Mouse (Mus musculus) cerebellum, postnatal 25 days (tissue): ENCODE data around the gene Plcxd1.
"Not testable (repeated sequence)": the region's sequence is repeated elsewhere in the genome, so short reads cannot be mapped to it uniquely, and the experiment has no call there.

ENCODE experiments used
- DNase-seq, 2 experiments: peaks; one replicate each; pipeline ENCODE4 v3.0.0; 2021; ENCODE audit warnings: mixed read lengths in 2 of 2

Plcxd1 gene

DNA sequence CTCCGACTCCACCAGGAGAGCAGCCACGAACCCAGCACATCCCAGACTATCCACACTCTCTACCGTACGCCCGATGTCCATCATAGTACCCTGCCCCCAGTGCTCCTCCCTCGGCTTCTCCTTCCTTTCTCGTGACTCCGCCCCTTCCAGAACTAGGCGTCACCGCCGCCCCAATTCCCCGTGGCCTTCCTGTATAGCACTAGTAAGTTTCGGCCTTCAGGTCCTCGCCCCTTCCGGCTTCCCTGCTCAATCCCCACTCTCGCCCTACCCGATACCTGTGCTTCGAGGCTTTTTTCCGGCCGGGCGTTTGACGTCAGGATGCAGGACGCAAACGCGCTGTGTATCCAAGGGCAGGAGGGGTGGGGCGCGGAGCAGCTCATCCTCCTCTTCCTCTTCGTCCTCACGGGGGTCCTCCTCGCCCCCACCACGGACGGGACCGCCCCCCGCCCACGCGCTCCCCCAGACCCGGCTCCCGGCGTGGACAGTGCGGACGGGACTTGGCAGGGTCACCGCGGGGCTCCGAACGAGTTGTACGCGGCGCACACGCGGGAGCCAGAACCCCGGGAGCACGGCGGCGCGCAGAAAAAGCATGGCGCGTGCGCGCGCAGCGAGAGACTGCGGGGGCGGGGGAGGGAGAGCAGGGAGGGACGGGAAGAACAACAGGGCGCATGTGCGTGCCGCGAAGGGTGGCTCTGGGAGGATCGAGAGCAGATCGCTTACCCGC, 8.0 kb downstream of the Plcxd1 start, which contains the start of gene Gtpbp6:
Gene Gtpbp6, minus strand, starts transcription at position 617 of the 724 bp plus-strand sequence.
- peak; percentile 96 to 97 for DNase-seq

DNA sequence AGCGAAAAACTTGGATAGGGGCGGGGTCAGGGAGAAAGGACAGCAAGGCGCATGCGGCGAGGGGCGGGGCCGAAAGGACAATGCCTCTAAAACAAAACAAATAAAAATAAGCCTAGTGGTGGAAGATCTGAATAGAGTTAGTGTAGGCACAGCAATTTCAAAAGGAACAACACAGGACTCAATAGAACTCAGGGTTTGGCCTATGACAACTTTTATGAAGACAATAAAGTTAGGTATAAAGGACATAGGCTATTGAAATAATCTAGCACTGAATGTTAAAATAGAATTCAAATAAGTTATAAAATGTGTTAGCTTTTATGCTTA, 8.5 kb downstream of the Plcxd1 start:
- DNase-seq: no peak

DNA sequence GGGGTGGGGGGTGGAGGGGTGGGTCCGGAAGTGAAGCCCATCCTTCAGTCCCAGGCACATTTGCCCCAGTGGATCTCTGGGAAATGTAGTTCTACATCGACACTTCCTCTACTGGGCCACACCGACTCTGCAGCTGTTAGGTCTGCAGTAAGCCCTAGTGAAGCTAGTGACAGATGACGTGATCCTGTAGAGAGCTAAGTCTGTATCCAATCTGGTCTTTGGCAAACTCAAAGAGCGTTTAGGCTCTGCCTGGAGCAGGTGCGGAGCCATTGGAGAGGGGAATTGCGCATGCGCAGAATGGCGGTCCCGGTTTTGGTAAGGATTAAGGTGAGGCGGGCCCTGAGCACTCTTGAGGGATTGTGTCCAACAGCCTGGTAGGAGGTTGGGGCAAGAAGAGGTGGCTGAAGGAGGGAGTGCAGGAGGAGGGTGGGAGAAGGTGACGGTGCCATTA, 10.2 kb downstream of the Plcxd1 start, which contains the start of gene Zfp605:
Gene Zfp605, plus strand, starts transcription at position 102 of the 451 bp plus-strand sequence.
- peak; percentile 96 for DNase-seq

GRCm38 (mm10) chr5:110122380-110122779, 22.6 kb downstream of the Plcxd1 start:
- DNase-seq: not testable (repeated sequence)

- DNase-seq: peak; percentile 100
These were observed 35.7 kb downstream of the Plcxd1 start, which contains the start of gene Chfr for GRCm38 (mm10) chr5:110135293-110136086. Gene Chfr, plus strand, starts transcription at chr5:110135842.

DNA sequence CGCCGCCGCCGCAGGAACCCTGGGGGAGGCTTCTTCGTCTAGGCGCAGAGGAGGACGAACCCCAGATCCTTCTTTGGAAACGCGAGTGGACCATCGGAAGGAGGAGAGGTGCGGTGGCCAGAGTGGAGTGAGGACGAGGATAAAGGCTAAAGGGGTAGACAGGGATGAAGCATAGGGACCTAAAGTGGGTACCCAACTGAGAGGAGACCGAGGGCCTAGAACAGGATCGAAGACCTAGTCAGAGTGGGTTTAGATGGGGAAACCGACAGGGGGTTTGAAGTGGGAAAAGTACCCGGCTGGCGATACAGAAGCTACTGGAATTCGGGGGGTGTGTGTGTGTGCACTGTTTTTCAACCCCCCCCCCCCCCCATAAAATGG, 36.3 kb downstream of the Plcxd1 start:
- DNase-seq: no peak

GRCm38 (mm10) chr5:110137816-110138215, 38.0 kb downstream of the Plcxd1 start:
- DNase-seq: no peak

DNA sequence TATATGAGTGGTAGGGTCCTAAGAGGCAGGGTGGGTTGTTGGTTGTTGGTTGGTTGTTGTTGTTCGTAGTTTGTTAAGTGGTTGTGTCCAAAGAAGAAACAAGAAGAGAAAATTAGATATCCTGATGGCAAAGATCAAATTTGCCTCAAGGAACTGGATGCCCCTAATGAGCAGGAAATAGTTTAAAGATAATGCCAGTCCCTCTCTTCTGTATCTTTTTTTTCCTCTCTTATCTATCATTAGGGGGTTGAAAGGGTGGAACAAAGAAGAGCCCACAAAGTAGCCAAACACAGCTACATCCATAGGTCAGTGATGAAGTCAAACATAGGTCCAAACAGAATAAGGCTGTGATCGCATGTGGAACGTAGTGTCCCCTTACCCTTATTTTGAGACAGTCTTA, 39.6 kb downstream of the Plcxd1 start:
- no peak for DNase-seq

- DNase-seq: no peak
These were observed 40.7 kb downstream of the Plcxd1 start for GRCm38 (mm10) chr5:110140424-110140823.

GRCm38 (mm10) chr5:110142309-110142708, 42.5 kb downstream of the Plcxd1 start:
- no peak for DNase-seq

GRCm38 (mm10) chr5:110143007-110143406, 43.2 kb downstream of the Plcxd1 start:
- peak in 1 of 2 experiments; percentile 17 for DNase-seq
